Mouse (Mus musculus): ENCODE results near the gene Hoxb4.

The Hoxb4 gene

DNA sequence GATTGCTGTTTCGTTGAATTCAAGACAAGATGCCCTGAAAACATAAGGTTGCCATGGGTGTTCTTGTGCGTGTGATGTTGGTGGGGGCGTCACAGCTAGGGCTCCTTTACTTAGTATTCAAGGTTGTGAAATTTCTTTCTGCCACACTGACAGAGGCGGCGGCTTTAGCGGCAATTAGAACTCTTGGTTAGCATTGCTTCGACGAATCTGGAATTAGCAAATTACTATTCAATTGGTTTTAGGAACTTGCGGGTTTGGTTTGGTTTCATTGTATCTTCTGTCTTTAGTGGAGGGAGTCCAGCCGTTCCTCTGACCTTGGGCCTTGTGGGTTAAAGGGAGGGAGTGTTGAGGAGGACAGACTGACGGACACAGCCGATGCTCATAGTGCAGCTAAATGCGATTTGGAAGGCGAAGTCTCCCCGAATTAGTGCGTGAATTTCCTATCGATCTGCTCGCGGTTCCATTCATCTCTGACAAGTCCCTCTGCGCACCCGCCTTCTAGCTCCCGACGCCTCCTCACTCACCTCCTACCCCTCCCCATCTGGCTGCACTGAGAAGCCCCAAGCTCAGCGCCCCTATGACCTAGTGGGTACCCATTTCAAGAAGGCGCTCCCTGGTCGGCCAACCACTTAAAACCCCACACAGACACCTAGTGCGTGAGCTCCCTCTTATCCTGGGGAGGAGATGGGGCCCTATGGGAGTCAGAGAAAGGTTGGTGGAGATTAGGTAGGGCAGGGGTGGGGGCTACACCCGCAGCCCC lies at the start of gene Hoxb4:
TSS of gene Hoxb4 (plus strand) at position 660 of the 760 bp plus-strand sequence.
- in situ Hi-C loops (cut with MboI) = no loop called here

DNA sequence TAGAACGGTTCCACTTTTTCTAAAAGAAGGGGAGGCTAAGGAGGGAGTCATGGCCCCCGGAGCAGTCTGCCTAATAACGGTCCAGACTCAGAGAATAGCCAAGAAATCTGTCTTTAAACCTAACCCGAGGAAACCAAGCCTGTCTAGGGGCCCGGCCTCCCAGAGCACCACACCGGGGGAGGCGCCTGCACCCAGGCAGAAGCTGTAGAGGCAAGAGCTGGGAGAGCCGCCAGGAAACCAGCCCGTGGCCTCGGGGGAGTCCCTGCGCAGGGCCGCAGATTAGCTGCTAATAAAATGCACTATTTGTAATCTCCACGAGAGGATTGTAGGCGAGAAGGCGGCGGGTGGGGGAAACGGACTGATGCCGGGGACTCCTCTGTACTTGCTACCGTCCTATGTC lies 48.2 kb upstream of the Hoxb4 start:
- in situ Hi-C loops (cut with MboI) = no loop called here

DNA sequence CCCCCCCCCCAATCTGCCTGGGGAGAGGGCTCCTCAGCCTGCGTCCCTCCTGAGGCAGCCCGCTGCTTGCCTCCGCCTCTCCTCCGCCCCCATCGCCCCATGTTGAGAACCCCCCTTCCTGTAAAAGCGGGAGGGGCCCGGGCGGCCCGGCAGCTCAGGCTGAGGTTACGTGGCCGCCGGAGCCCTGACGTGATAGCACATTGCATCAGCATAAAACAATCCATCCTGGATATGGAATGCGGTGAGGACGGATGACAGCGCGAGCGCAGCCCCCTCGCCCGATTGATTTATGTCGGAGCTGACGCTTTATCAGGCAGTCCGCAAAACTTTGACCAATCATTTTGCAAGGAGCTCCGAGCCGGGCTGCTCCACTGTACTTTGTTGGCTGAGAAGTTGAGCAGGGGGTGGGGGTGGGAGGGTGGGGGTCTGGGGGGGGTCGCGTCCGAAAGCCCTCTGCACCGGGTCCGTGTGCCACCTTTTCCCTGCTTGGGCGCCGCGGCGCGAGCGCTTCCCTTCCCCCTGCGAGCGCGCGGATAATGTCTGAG lies 47.0 kb upstream of the Hoxb4 start, which contains the start of gene Hoxb9:
TSS of gene Hoxb9 (plus strand) at position 462 of the 545 bp plus-strand sequence.
- in situ Hi-C loops (cut with MboI) = no loop called here

DNA sequence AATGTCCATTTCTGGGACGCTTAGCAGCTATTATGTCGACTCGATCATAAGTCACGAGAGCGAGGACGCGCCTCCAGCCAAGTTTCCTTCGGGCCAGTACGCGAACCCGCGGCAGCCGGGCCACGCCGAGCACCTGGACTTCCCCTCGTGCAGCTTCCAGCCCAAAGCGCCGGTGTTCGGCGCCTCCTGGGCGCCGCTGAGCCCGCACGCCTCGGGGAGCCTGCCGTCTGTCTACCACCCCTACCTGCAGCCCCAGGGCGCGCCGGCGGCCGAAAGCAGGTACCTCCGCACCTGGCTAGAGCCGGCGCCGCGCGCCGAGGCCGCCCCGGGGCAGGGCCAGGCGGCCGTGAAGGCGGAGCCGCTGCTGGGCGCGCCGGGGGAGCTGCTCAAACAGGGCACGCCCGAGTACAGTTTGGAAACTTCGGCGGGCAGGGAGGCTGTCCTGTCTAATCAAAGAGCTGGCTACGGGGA lies 46.5 kb upstream of the Hoxb4 start:
- in situ Hi-C loops (cut with MboI) = no loop called here

DNA sequence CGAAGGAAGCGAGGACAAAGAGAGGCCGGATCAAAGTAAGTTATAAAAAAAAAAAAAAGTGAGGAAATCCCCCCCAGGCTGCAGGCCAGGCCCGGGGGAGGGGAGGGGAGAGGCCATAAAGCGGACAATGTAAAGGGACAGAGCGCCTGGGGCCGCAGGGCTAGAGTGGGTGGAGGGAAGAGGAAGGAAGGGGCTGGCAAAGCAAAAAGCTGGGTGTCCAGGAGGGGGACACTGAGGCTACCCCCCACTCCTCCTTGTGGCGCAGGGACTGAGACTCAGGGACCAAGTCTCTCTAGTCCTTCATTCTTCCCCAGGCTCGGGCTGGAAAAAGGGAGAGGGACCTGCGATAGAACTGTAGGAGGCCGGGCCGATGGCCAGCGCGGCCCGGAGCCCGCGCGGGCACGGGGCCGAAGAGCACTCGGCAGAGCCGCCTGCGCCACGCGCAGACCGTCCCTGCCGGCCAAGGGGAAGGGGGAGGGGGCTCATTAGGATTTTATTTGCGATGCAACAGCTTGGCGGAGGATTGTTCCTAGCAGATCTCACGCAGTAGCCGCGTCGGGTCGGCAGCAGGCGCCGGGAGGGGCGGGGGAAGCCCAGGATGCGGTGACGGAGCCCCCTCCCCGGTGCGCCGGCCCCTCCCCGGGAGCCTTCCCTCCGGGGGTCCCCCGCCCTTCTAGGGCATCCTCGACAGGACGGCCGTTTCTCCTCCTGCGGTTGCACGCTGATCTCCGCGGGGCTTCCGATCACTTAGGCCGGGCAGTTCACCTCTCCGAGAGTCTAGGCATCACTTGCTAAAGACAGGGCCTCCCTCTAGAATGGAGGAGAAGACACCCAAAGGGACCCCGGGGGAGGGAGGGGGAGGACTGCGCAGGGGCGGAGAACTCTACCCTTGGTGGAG lies 45.8 kb upstream of the Hoxb4 start:
- in situ Hi-C loops (cut with MboI) = no loop called here

DNA sequence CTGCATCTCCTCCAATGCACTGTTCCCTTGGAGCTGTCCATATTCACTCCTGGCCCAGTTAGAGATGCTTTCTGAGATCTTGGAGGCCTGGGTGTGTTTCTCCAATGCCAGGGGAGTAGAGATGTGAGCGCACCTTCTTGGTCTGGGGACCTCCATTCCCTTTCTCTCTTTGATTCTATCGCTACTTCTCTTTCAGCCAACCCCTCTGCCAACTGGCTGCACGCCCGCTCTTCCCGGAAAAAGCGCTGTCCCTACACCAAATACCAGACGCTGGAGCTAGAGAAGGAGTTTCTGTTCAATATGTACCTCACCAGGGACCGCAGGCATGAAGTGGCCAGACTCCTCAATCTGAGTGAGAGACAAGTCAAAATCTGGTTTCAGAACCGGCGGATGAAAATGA lies 43.6 kb upstream of the Hoxb4 start:
- in situ Hi-C loops (cut with MboI) = no loop called here

DNA sequence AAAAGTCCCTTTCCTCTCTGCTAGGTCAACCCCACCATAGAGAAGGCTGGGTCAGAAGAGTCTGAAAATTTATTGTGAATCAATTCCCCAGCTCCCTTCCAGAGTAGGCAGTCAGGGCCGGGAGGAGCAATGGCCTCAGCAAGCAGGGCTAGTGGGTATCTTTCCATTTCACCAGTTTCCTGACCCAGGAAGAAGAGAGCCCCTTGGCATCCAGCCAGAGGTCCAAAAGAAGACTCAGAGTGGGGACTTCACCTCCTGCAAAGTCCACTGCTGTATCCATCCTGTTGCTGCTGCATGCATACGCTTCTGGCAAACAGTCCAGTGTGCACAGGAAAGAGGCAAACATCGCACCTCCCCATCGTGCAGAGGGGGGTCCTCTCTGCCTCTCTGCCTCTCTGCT lies 42.2 kb upstream of the Hoxb4 start:
- in situ Hi-C loops (cut with MboI) = loop anchor here (25.0 kb wide), 1 partner anchor 586 kb away; no protein-coding TSS in a partner anchor

DNA sequence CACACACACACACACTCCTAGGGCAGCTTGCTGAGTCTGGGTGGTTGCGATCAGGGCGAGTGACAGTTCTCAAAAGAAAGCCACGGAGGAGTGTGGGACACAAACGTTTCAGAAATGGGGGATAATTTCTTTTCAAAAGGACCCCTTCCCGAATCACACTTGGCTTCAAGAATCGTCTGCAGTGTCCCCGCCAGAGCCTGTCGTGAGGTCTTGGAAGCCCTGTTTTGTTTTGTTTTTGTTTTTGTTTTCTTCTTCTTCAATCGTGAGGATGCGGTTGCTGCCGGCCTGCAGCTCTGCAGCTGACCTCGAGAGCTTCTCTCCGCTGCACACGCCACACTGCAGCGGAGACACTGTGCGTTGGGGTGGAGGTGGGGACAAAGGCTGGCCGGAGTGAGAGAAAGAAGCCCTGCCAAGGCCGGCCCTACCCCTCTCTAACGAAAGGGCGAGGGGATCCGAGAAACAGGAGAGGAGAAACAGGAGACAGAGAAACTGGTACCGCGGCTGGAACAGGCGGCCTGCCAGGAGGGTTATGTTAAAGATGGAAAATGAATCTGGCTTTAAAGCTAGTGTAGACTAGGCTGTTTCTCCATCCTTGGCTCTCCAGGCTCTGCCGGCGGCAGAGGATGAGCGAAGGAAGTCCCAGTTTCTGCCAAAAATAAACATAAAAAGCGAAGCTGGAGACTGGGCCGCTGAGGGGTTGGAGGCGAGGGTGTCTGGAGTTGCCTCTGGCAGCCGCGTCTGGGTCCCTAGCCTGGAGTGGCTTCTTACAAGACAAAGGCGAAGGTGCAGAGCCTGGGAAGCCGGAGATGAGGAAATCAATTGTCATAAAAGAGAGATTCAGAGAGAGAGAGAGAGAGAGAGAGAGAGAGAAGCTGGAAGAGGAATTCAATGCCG lies 40.7 kb upstream of the Hoxb4 start:
- in situ Hi-C loops (cut with MboI) = loop anchor here (25.0 kb wide), 1 partner anchor 585 kb away; no protein-coding TSS in a partner anchor

DNA sequence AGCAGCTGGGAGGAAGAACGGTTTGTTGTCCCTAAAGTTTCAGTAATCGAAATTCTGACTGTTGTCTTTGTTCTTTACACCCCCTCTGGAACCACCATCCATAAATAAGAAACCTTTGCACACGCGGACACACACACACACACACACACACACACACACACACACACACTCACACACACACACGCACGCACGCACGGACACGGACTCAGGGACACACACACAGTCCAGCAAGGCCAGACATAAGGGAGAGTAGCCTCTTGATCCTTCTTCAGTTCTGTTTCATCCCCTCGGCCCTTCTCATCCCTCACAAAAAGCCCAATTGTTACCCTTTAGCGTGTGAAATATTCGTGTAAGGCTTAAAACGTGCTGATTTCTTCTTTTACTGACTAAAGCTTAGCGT lies 39.7 kb upstream of the Hoxb4 start:
- in situ Hi-C loops (cut with MboI) = loop anchor here (25.0 kb wide), 1 partner anchor 584 kb away; no protein-coding TSS in a partner anchor

DNA sequence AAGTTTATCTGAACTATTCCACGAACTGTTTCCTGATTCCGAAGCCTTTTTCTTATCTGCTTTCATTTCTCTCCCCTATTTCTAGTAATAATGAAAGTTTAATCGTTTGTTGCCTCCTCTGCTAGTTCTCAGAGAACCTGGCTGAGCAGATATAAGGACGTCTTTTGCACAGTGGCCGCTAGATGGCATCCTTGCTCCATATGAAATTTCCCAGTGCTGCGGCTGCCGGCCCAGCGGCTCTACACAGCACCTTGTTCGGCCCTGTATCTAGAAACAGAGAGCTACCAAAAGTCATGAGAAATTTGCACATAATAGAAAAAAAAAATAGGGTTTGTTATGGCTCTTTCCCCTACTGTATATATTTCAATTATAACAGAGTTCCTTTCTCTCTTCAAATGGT lies 39.3 kb upstream of the Hoxb4 start:
- in situ Hi-C loops (cut with MboI) = loop anchor here (25.0 kb wide), 1 partner anchor 584 kb away; no protein-coding TSS in a partner anchor

DNA sequence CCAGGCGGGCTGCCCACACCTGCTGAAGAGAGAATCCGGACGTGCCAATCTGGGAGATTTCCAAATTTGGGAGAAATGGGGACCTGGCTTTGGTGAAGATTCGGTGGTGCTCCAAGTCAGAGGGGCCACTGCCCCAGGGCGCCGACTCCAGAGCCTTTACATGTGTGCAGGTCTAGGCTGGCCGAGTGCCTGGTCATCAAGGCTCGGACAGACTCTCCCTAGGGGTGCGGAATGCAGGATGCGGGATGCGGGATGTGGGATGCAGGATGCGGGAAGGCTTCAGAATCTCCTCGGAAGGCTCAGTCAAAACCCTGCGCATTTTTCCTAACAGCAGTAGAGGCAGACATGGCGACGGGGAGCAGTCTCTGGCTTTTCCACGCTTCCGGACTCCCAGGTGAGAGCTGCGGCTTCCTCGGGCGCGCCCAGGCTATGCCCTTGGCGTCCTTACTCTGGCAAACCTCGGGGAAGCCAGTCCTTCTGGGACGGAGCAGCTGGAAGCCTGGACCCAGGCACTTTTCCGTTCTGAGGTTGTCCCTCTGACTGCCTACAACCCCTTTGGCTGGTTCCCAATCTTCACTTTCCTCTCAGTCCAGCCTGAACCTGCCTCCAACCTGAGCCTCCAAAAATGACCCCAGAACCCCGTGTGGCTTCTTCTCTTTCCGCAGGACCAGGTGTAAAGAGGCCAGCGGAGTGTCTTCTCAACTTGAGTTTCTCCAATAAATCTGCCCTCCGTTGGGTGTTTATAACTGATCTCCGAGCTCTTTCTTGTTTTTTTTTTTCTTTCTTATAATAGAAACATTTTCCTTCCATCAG lies 38.4 kb upstream of the Hoxb4 start:
- in situ Hi-C loops (cut with MboI) = loop anchor here (25.0 kb wide), 1 partner anchor 583 kb away; no protein-coding TSS in a partner anchor

DNA sequence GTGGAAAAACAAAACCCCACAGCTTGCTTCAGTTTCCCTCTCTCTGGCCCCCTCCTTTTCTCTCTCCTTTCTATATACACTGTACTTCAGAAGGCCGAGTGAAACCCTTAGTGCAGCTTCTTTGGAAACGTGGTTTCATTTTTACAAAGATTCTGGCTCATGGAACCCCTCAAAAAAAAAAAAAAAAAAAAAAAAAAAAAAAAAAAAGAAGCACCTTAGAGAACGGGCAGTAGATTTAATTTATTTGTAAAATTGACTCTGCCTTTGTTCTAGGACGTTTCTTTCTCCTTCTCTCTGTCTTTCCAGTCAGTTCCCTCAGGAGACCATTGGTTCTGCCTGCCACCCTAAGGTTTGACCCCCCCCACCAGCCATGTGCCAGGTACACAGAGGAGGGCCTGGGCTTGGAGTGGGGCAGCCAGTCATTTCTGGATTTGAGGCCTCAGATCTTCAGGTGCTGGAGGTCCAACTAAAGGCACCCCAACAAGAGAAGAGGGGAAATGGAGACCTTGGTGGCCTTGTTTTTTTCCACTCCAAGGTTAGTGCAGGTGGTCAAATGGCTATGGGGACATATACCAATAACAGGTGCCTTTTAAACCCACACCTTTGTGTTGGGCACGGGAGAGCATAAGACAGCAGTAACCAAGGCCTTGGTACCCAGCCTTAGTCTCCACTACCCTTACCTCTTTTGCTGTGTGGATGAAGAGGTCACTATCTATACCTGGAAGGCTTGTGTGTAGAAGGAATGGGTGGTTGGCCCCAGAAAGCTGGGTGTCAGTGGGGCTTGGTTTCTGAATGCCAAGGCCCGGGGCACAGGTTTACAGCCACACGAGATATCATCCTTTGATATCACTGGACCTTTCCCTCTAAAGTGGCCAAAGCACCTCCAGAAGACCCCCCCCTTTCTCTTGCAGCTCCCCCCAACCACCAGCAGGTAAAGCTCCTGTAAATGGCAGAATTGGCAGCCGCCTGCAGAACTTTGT lies 37.4 kb upstream of the Hoxb4 start:
- in situ Hi-C loops (cut with MboI) = loop anchor here (25.0 kb wide), 1 partner anchor 582 kb away; no protein-coding TSS in a partner anchor

DNA sequence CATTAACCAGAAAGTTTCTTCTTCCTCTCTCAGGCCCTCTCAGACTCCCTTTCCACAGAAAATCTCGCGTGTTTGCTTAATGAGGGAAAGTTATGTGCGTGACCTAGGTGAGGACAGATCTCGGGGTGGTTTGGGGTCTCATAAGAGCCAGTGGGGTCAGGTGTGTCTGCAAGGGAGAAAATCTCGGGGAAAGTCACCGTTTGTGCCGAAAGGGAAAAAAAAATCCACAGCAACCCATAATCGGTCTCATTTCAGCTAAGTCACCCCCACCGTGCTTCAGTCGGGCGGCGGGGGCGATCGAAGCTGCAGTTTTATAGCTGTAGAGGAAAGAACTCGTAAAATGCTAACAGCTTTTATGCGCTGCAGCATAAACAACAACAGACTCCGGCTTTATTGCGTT lies 36.7 kb upstream of the Hoxb4 start:
- in situ Hi-C loops (cut with MboI) = loop anchor here (25.0 kb wide), 1 partner anchor 581 kb away; no protein-coding TSS in a partner anchor

DNA sequence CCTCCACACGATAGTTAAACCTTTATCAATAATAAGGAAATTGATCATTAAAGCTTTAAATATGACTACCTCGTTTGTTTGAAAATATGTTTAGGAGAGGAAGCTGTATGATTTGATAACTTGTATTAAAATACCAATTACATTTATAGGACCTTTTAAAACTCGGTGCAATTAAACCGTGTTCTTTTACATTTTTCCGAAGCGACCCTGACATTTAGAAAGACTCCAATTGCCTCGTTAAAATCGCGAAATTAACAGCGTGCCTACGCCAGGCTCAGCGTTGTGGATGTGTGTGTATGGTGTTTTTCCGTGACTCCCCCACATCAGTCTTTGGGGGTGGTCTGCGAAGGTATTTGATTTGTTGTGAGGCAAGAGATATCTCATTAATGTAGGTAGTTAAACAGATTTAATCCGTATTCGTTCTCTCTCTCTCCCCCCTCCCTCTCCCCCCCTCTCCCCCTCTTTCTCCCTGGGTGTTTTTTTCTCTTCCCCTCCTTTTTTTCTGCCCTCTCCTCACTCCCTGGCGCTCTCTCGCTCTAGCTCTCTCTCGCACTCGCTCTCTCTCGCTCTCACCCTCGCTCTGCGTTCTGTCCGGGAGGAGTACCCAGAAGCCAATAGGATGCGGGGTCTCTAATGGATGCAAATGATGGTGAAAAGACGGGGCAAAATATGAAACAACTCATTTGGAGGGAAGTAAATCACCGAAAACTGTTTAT lies 36.1 kb upstream of the Hoxb4 start, which contains the start of gene Hoxb8:
TSS of gene Hoxb8 (plus strand) at position 51 of the 716 bp plus-strand sequence.
- in situ Hi-C loops (cut with MboI) = loop anchor here (25.0 kb wide), 1 partner anchor 580 kb away; no protein-coding TSS in a partner anchor

DNA sequence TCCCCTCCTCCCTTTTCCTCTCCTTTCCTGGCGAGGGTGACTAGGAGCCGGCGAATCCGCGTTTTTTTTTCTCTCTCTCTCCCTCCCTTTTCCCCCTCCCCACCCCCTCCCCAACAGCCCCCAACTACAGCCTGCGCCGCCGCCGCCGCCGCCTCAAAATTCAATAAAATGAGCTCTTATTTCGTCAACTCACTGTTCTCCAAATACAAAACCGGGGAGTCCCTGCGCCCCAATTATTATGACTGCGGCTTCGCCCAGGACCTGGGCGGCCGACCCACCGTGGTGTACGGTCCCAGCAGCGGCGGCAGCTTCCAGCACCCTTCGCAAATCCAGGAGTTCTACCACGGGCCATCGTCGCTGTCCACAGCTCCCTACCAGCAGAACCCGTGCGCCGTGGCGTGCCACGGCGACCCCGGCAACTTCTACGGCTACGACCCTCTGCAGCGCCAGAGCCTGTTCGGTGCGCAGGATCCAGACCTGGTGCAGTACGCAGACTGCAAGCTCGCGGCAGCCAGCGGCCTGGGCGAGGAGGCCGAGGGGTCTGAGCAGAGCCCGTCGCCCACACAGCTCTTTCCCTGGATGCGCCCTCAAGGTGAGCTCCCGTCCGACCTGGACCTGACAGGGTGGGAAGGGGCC lies 35.2 kb upstream of the Hoxb4 start:
- in situ Hi-C loops (cut with MboI) = loop anchor here (25.0 kb wide), 1 partner anchor 579 kb away; no protein-coding TSS in a partner anchor

DNA sequence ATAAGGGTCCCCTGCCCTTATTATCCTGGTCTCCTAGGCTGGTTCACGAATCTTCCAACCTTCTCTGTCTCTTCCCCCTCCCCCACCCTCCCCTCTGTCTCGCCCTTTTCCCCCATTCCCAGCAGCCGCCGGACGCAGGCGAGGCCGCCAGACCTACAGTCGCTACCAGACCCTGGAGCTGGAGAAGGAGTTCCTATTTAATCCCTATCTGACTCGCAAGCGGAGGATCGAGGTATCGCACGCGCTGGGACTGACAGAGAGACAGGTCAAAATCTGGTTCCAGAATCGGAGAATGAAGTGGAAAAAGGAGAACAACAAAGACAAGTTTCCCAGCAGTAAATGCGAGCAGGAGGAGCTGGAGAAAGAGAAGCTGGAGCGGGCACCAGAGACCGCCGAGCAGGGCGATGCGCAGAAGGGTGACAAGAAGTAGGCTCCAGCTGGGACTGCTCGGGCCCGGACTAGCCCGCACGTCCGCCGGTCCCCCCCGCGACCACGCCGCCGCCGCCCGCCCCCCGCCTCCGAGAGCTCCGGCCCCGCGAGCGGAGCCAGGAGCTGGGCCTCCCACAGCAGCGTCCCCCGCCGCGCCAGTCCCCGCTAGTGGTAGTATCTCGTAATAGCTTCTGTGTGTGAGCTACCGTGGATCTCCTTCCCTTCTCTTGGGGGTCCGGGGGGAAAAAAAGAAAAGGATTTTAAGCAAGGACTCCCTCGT lies 33.9 kb upstream of the Hoxb4 start:
- in situ Hi-C loops (cut with MboI) = loop anchor here (25.0 kb wide), 1 partner anchor 578 kb away; no protein-coding TSS in a partner anchor
